Mouse (Mus musculus) embryo, embryonic 11 days (tissue): ENCODE data around the gene BC004004.
"Not testable (repeated sequence)": the region's sequence is repeated elsewhere in the genome, so short reads cannot be mapped to it uniquely, and the experiment has no call there.

Source experiments
- DNase-seq: peaks from one replicate; pipeline ENCODE4 v3.0.0-alpha.2; 2015

Gene BC004004

DNA sequence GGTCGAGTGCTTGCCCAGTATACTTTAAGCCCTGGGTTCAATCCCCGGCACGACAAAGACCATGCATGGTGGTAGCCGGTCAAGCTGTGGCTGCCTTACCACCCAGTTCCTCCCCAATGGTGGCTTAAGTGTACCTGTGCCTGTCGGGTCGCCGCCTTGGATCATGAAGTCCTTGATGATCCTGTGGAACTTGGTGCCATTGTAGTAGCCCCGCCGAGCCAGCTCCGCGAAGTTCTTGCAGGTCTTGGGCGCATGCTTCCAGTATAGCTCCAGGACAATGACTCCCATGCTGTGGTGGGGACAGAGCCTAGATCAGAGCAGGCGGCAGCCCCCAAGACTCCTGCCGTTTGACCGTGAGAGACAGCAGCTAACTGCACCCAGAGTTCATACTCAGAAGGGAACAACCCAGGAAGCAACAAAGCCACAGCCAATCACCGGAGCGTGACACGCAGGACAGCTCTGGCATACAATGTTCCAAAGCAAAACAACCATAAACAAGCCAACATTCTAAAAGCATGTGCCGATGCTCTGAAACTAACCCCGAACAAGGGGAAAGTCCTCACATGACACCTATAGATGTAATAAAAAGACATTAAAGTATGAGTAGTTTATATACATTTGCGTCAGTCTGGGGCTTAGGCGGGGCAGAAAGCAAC is 6.9 kb upstream of the BC004004 start:
- no peak for DNase-seq

DNA sequence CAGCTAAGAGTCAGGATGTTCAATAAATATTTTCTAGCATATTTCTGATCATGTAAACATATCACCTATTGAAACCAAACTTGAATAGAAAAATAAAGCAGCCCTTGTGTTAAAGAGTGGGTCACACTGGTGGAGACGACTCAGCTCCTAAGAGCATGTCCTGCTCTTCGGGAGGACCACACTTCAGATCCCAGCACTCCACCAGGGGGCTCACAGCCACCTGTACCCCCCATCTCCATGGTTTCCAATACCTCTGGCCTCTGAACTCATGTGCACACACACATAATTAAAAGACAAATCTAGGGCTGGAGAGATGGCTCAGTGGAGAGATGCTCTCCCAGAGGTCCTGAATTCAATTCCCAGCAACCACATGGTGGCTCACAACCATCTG is 6.3 kb upstream of the BC004004 start:
- no peak for DNase-seq

DNA sequence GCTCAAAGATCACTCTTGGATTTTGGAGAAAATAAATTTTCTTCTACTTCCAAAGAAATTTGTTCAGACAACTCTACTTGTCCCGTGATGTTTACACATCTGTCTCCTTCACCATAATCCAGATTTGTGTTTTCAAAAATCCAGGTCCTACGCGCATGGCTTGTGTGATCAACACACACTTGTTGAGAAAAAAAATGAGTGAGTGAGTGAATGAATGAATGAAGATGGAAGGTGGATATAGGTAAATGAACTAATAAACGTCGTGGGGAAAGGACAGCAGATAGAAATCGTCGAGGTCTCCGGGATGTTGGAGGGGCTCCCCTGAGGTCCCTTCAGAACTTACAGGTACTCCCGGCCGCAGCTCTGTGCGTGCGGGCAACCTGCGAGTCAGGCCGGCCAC is 5.2 kb upstream of the BC004004 start:
- DNase-seq: peak; percentile 25

DNA sequence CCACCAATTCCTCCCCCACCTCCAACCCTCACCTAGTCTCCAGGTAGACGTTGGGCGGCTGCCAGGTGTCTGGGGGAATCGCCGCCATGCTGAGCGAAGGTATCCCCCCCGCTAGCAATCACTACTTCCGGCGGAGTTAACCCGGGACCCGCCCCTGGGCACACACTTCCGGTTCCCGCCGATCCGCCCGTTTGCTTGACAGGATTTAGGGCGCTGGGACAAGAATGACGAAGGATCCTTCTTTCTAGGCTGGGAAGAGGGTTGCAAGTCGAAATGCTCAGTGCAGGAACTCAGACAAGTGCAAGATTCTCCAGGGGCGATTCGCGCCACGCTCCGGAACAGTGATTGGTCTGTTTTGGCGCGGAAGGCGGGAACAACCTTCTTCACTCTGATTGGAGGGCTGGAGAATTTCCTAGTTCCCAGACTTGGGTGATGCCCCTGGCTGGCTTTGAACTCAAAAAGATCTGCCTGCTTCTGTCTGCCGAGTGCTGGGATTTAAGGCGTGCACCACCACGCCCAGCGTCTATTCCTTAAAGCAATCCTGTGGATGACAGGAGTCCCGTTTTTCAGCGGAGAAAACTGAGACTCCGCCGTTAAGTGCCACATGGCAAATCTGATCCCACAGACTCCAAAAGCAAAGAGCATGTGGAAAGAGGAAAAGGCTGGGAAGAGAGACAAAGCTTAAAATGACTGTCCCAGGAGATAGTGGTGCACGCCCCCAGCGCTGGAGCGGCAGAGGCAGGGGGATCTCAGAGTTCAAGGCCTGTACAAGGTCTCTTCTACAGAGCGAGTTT is 4.6 kb upstream of the BC004004 start, which contains the start of gene Ppil1:
Gene Ppil1, minus strand, starts transcription at position 347 of the 794 bp plus-strand sequence.
- peak; percentile 90 for DNase-seq

DNA sequence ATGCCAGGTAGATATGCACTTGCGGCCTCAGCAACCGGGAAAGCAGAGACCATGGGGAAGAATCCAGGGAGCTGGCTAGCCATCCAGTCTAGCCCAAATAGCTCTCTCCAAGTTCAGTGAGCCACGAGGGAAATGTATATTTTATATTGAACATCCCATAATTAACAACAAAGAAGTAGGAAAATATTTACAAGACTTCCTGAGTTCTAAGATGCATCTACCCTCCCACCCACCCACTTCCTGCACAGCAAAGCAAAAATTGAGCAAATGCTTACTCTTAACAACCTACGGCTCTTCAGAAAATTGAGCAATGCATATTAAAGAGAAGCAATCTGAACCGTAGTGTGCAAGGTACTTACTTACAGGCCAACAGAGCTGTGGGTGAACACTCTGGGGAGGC is 3.8 kb upstream of the BC004004 start:
- DNase-seq: no peak

DNA sequence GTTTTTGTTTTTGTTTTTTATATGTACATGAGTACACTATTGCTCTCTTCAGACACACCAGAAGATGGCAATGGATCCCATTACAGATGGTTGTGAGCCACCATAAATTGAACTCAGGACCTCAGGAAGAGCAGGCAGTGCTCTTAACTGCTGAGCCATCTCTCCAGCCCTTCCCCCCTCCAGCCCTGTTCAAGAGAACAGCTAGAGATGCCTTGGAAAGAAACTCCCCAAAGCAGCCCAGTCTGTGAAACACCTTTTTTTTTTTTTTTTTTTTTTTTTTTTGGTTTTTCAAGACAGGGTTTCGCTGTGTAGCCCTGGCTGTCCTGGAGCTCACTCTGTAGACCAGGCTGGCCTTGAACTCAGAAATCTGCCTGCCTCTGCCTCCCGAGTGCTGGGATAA is 1.5 kb upstream of the BC004004 start:
- not testable (repeated sequence) for DNase-seq

DNA sequence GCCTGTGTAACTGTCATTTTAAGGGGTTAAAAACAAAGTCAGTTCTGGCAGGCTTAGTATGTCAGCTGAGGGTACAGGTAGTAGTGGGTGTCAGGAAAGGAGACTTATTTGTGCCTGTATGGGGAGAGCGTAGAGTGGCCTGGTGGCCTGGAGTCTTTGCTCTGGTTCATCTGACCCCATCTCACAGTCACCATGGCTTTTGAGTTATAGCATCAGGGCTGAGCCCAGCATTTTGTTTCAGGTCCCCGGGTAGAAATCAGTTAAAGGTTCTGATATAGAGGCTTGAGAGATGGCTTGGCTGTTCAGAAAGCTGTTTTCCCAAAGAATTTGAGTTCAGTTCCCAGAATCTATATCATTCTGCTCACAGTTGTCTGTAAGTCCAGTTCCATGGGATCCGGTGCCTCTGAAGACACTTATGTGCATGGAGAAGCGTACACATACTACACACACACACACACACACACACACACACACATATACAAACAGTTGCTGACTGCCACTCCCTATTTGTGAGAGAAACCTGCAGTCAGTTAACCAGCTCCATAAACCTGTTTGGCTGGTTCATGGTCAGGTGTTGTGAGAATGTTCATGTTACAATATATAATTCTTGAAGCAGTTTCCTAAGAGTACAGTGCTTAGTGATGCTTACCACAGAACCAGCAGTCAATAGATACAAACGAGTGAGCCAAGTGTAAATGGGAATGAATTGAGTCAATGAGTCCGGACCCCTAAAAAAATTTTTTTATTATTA is 482 bp upstream of the BC004004 start:
- DNase-seq: peak; percentile 22

DNA sequence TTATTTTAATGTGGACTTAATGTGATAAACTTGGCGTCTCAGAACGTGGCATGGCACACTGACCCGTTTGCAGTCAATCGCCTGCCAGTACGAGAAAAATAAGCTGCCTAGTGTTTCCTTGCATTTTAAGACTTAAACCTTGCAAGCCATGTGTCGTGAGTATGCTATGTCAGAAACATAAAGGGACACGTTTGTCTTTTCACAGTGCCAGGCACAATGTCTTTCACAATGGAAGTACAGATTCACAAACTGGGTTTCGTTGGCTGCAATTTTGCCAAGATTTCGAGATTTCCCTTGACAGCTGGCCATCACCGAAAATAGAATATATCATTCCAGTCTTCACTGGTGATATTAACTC is 740 bp downstream of the BC004004 start:
- no peak for DNase-seq

DNA sequence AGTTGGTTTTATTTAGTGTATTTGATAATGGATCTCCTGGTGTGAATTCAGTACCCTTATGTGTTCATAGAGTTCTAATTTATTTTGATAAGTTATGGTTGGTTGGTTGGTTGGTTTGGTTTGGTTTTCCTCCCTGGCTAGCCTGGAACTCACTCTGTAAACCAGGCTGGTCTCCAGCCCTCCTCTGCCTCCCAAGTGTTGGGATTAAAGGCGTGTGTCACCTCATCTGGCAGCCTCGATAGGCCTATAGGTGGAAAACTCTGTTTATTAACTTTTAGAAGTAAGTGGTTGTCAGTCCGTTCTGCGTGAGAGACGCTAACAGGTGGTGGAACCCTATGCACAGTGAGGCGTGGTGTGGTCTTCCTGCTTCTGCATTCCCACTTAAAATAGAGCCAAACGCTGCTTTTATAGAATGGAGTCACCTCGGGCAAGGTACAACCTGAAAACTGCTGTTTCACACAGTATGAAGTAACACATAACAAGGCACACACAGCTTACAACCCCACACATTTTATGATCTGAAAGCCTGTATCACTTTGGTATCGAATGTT is 1.6 kb downstream of the BC004004 start:
- no peak for DNase-seq

DNA sequence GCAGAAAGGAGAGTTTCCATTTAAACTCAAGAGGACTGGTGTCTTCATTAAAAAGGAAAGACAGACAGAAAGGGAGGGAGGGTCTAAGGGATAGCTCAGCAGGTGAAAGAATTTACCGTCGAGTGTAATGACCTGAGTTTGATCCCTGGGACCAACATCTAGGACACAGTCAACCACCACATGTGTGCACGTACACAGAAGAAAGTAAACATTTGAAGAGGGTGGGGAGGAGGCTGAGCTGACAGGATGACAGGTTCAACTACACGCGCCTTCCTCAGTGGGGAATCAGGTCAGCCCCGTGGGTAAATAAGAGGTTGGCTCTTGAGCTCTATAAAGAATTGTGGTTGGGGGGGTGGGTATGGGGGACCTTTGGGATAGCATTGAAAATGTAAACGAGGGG is 4.6 kb downstream of the BC004004 start:
- DNase-seq: no peak

DNA sequence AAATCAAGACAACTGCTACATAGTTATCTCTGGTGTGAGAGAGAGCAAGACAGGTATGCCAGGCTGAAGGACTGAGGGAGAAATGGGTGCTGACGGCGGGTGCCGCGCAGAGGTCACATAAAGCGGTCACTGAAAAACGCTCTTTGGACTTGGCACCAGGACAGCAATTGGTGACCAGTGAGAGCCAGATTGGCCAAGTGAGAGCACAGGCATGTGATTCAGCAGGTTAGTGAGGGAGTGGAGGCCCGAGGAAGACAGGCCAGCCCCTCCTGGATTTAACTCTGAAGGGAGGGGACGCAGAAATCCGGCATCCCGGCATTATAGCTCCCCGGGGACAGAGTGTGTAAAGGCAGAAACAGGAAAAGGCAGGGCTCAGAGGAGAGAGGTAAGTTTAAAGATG is 5.3 kb downstream of the BC004004 start:
- DNase-seq: no peak

DNA sequence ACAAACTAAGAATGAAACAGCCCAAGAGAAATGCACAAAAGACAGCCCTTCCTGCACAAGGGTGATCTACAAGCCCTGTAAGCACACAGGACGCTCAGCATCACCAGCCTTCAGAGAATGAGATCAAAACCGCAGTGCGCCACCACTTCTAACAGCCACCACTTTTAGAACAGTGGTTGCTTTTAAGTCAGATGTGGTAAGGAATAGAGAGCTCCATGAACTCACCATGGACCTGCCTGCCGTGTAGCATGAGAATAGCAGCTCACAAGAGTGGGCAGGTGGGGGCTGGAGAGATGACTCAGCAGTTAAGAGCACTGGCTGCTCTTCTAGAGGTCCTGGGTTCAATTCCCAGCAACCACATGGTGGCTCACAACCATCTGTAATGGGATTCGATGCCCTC is 11.8 kb downstream of the BC004004 start:
- DNase-seq: no peak

DNA sequence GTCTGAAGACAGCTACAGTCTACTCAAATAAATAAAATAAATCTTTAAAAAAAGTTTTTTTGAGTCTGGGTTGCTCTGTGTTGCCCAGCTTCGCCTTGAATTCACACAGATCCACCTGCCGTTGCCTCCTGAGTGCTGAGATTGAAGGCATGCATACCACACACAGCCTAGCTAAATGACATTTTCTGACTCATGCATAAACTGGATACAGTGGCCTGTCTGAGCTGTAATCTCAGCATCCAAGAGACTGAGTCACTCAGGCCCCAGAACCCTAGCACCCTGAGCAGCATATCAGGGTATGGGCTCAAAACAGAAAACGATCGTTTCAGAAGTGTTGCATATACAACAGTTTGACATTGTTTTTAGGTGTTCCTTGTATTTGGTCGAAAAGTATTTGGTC is 13.0 kb downstream of the BC004004 start:
- no peak for DNase-seq

DNA sequence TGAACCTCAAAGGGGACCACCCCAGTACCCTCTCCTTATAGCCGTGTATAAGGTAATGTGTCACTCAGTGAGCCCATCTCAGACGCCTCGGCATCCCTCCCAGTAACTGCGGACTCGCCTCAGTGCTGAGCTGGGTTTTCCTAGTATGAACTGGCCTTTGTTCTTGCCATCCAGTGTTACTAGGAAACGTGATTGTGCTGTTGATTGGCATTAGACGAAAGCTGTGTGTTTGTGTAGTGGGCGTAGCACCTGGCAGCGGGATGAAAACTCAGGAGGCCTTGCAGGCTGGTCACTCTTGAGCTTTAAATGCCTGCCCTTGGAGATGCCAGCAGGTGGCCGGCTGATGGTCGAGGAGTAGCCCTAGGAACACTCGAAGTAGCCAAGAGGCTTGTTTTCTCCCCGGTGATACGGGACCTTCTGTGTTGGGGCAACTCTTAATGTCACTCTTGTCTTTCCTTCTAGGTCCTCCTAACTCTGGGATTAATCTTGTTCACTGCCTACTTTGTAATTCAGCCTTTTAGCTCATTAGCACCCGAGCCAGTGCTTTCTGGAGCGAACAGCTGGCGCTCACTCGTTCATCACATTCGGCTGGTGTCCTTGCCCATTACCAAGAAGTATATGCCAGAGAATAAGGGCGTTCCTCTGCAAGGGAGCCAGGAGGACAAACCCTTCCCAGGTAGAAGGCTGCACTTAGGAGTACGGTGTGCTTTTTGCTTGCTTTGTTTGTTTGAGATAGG is 13.8 kb downstream of the BC004004 start:
- DNase-seq: no peak

DNA sequence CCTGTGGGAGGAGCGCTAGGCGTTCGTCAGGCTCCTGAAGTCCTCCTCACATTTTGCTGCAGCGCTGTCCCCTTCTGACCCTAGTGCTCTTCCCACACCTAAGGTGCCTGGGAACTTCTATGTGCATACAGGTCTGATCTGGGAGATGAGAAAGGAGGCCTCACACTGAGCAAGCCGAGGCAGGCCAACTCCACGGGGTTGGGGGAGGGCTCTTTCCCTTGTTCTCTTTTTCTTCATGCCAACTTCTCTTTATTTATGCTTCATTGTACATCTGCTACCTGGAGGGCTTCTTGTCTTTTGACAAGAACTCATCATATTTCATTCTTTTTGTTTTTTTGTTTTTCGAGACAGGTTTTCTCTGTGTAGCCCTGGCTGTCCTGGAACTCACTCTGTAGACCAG is 23.2 kb downstream of the BC004004 start:
- DNase-seq: no peak

DNA sequence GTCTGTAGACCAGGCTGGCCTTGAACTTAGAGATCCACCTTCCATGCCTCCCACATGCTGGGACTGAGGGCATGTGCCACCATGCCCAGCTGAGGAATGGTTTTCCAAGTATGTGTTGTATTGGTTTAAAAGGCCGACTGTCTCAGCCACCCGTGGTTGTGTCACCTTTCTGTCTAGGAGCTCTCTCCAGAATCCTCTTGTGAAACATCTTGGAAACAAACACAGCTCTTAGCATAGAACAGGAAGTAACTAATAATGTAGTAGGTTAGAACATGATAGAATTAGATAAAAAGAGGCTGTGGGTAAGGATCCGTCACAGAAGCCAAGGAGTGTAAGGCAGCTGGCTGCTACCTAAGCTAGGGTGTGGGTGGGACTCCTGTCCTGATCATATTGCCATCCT is 24.4 kb downstream of the BC004004 start:
- no peak for DNase-seq

DNA sequence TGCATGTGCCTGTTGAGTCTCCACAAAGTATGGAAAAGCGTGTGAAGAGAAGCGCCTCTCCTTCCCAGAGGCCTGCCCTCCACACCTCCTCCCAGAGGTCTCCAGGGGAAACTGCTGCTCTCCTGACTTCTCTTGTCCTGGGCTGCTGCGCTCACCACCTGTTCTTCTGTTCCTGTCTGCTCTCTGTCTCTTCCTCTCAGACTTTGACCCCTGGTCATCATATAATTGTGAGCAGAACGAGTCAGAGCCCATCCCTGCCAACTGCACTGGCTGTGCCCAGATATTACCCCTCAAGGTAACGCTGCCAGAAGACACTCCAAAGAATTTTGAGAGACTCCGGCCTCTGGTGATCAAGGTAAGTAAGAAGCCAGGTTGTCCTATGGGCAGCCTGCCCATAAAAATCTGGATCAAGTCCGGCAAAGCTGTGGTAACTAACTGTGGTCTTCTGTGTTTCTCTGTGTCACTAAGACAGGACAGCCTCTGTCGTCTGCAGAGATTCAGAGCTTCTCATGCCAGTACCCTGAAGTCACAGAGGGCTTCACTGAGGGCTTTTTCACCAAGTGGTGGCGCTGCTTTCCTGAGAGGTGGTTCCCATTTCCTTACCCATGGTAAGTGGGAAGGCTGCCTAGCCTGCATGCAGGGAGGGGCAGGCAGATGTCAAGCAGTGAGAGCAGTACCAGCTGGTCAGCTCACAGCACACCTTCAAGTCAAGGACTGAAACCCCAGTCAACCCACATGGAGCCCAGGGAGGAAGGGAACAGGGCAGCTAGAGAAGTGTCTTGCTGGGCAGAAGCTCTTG is 25.4 kb downstream of the BC004004 start:
- no peak for DNase-seq

DNA sequence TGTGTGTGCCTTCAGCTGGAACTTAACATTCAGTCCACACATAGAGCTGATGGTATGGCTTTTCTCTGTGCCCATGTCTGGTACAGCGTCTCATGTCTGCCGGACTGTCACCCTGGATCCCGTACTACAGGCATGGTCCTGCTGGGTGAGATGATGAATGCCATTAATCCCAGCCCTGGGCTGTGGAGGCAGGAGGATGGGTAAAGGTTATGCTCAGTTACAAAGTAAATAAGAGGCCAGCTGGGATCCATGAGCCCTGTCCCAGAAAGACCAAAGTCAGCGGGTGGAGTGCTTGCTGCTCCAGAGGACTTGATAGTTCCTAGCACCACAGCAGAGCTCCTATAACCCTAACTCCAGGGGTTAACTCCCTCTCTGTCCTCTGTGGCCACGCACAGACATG is 27.2 kb downstream of the BC004004 start:
- DNase-seq: no peak

DNA sequence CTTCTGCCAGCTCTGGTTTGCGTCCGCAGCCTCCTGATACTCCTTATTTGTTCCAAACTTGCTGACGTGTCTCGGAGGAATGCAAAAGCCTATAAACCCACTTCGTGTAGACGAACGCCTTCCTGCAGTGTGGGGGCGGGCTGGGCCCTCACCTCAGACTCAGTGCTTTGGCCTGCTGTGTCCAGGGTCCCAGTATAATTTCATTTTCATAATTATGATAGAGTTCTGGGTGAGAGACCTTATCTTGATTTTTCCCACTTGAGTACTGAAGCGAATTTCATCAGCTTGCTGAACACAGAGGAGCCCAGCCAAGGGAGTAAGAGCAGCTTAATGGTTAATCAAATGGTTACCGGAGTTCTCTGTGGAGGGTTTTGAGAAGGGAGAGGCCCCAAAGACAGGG is 28.7 kb downstream of the BC004004 start:
- DNase-seq: no peak

DNA sequence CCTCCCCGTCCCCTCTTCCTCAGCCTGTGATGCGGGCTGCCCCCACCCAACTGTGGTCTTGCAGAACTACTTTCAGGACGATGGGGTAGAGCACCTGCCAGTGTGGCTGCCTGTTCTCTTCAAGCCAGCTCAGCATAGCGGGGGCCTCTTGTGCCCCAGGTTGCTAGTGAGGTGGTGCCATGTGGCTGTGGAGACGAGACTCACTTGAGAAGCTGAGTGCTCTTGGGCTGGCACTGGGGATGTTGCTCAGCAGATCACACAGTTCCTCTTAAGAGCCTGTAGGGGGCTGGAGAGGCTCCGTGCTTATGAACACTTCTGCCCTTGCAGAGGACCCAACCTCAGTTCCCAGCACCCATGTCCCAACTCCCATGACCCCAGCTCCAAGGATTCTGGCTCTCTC is 29.2 kb downstream of the BC004004 start:
- no peak for DNase-seq

DNA sequence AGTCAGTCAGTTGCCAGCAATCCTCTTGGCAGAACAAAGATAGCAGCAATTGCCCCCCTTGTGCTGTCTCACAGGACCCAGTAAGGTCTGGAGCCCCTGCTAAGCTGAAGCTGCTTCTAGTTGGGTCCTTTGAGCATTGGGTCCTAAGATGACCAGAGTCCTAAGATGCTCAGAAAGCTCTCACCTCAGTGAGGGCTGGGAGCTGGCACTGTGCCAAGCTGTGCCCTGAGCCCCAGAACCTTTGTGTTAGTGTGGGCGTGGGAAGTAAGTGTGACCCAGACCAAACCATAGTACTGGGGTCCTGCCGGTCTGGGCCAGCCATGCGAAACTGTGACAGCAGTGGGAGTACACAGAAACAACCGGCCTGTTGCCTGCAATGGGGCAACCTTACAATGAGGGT is 30.7 kb downstream of the BC004004 start:
- no peak for DNase-seq

DNA sequence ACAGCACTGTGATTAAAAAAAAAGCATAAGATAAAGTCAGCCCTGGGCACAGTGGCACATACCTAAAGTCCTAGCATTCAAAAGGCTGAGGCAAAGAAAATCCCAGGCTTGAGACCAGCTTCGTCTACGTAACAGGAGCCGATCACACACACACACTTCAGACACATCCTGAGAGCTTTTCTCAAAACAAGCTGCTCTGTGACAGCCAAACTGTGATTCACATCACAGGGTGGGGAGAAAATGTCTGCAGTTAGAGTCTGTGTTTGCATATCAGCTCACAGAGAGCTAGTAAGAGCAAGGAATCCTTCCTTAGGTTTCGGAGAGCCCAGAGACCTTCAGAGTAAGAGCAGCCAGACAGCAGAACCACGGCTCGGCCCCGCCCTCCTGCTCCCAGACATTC is 32.3 kb downstream of the BC004004 start:
- DNase-seq: no peak
